Comparison of ENCODE assay signal across 25 mouse cellular contexts in genomic region chr2:79529185-79529584, GRCm38 (mm10).
DNase-seq lines count a peak whose midpoint lies in the region; ATAC-seq and TF ChIP-seq lines count a peak whose summit lies in the region.
"Had no signal": no experiment of that assay in that cellular context is flagged by ENCODE, and none has a peak within 500 bp of the region (broad histone marks: within the 10 kb centered on the region; RNA-seq: fewer than 3 reads in every experiment).

No protein-coding gene starts in this region.

- TF ChIP-seq CTCF in midbrain, postnatal 0 days (IDR thresholded peaks at IDR 0.05), result no peak

- 0 out of 2 replicates have a peak overlapping the region, but pooled peaks have one; percentile 5 for H3K27ac ChIP-seq in heart, embryonic 15.5 days
- H3K27ac ChIP-seq in midbrain, embryonic 14.5 days (replicated peaks; ENCODE audit: low read depth, low read length), result 0 out of 2 replicates have a peak overlapping the region, but pooled peaks have one; percentile 63
- no peak overlapping the region for H3K27ac ChIP-seq in midbrain, postnatal 0 days (ENCODE audit: low read depth, low read length)
- H3K27ac ChIP-seq in kidney, embryonic 14.5 days (ENCODE audit: low read depth, low read length), result no peak overlapping the region
- H3K27ac ChIP-seq: embryonic facial prominence, embryonic 10.5 days; hindbrain, postnatal 0 days; kidney, embryonic 15.5 days; left cerebral cortex, adult 2 months; liver, embryonic 13.5 days; stomach, postnatal 0 days had no signal

- H3K9me3 ChIP-seq in heart, embryonic 15.5 days (replicated peaks), result no peaks in the 10 kb centered on the region
- no peaks in the 10 kb centered on the region for H3K9me3 ChIP-seq in midbrain, embryonic 14.5 days (ENCODE audit: control insufficient read depth, low read length)
- no peaks in the 10 kb centered on the region for H3K9me3 ChIP-seq in midbrain, postnatal 0 days (ENCODE audit: low read length)
- H3K9me3 ChIP-seq in kidney, embryonic 14.5 days (ENCODE audit: control insufficient read depth, low read length), result no peaks in the 10 kb centered on the region
- H3K9me3 ChIP-seq: embryonic facial prominence, embryonic 10.5 days; kidney, embryonic 15.5 days; liver, embryonic 13.5 days had no signal

- no peak overlapping the region for H3K4me2 ChIP-seq in heart, embryonic 15.5 days
- 0 out of 2 replicates have a peak overlapping the region, but pooled peaks have one; percentile 2 for H3K4me2 ChIP-seq in midbrain, embryonic 14.5 days (ENCODE audit: low read length)
- H3K4me2 ChIP-seq in midbrain, postnatal 0 days (ENCODE audit: low read depth, low read length, poor library complexity, severe bottlenecking), result no peak overlapping the region
- H3K4me2 ChIP-seq in kidney, embryonic 14.5 days (replicated peaks; ENCODE audit: low read depth, low read length), result no peak overlapping the region
- H3K4me2 ChIP-seq: kidney, embryonic 15.5 days; liver, embryonic 13.5 days had no signal

- intact Hi-C loops in heart, postnatal 36 days (cut with DNase I), result no loop called here

- H3K9ac ChIP-seq in heart, embryonic 15.5 days, result no peak overlapping the region
- 0 out of 2 replicates have a peak overlapping the region, but pooled peaks have one; percentile 9 for H3K9ac ChIP-seq in midbrain, embryonic 14.5 days (replicated peaks; ENCODE audit: low read length)
- H3K9ac ChIP-seq in midbrain, postnatal 0 days (replicated peaks; ENCODE audit: low read length, poor library complexity, severe bottlenecking), result no peak overlapping the region
- no peak overlapping the region for H3K9ac ChIP-seq in kidney, embryonic 14.5 days (ENCODE audit: low read depth, low read length)
- H3K9ac ChIP-seq: kidney, embryonic 15.5 days; liver, embryonic 13.5 days had no signal

- no peaks in the 10 kb centered on the region for H3K27me3 ChIP-seq in heart, embryonic 15.5 days
- H3K27me3 ChIP-seq in midbrain, embryonic 14.5 days (ENCODE audit: control insufficient read depth, insufficient read depth, low read length), result no peaks in the 10 kb centered on the region
- no peaks in the 10 kb centered on the region for H3K27me3 ChIP-seq in midbrain, postnatal 0 days (ENCODE audit: insufficient read depth, low read length)
- H3K27me3 ChIP-seq in kidney, embryonic 14.5 days (ENCODE audit: control insufficient read depth, insufficient read depth, low read length), result no peaks in the 10 kb centered on the region
- H3K27me3 ChIP-seq: kidney, embryonic 15.5 days; liver, embryonic 13.5 days had no signal

- WGBS in heart, embryonic 15.5 days, result 58% methylated on average over 2 of the region's 2 CpGs
- WGBS in midbrain, embryonic 14.5 days, result 12% methylated on average over 2 of the region's 2 CpGs
- 20% methylated on average over 2 of the region's 2 CpGs for WGBS in midbrain, postnatal 0 days
- WGBS in kidney, embryonic 14.5 days, result 58% methylated on average over 2 of the region's 2 CpGs

- peaks cover 8% of the 10 kb centered on the region for H3K4me1 ChIP-seq in heart, embryonic 15.5 days (replicated peaks)
- peaks cover 10% of the 10 kb centered on the region; the same call in 1 of the 2 replicates for H3K4me1 ChIP-seq in midbrain, embryonic 14.5 days (ENCODE audit: control insufficient read depth, insufficient read depth, low read length)
- H3K4me1 ChIP-seq in midbrain, postnatal 0 days (ENCODE audit: insufficient read depth, low read length), result peaks cover 7% of the 10 kb centered on the region; the same call in 1 of the 2 replicates
- H3K4me1 ChIP-seq in kidney, embryonic 14.5 days (ENCODE audit: control insufficient read depth, insufficient read depth, low read length), result 0 out of 2 replicates have a peak, but pooled peaks cover 3% of the 10 kb centered on the region
- H3K4me1 ChIP-seq: kidney, embryonic 15.5 days; liver, embryonic 13.5 days had no signal

- peak; percentile 30 for DNase-seq in heart, adult 11 months
- DNase-seq in heart, postnatal 36 days, result no peak
- DNase-seq in heart, adult 9 months (ENCODE audit: low spot score in 2 of 2), result no peak
- peak; percentile 78 for DNase-seq in midbrain, embryonic 14.5 days
- no peak for DNase-seq in midbrain, postnatal 0 days (ENCODE audit: low spot score)
- DNase-seq: adrenal gland, postnatal 14 days; cerebellum, adult 11 months; cerebellum, adult 9-11 months; gastrocnemius, postnatal 36 days; kidney, postnatal 36 days; layer of hippocampus, adult 9-11 months; liver, embryonic 13.5 days; lung, adult 2 months; lung, postnatal 14 days; right cerebral cortex, postnatal 14 days; thymus, adult 2 months had no signal

- H3K4me3 ChIP-seq in heart, embryonic 15.5 days, result no peak overlapping the region
- no peak overlapping the region for H3K4me3 ChIP-seq in midbrain, embryonic 14.5 days (replicated peaks; ENCODE audit: low read depth, low read length)
- no peak overlapping the region for H3K4me3 ChIP-seq in midbrain, postnatal 0 days (ENCODE audit: low read depth, low read length)
- no peak overlapping the region for H3K4me3 ChIP-seq in kidney, embryonic 14.5 days (ENCODE audit: low read length)
- H3K4me3 ChIP-seq: embryonic facial prominence, embryonic 10.5 days; kidney, embryonic 15.5 days; left cerebral cortex, adult 2 months; liver, embryonic 13.5 days had no signal

- ATAC-seq in heart, embryonic 15.5 days (replicated peaks; ENCODE audit: insufficient number of reproducible peaks, insufficient read depth, low FRiP score, low read depth), result no peak
- ATAC-seq in midbrain, embryonic 14.5 days (ENCODE audit: low FRiP score, low TSS enrichment), result peak; percentile 66
- no peak for ATAC-seq in midbrain, postnatal 0 days (ENCODE audit: low FRiP score)
- ATAC-seq in kidney, embryonic 14.5 days (ENCODE audit: low FRiP score, low TSS enrichment), result no peak
- ATAC-seq: CD4-positive, CD25-positive, alpha-beta regulatory T cell, adult 4 months; intestine, postnatal 0 days had no signal

- no peaks in the 10 kb centered on the region for H3K36me3 ChIP-seq in heart, embryonic 15.5 days
- no peaks in the 10 kb centered on the region for H3K36me3 ChIP-seq in midbrain, embryonic 14.5 days (ENCODE audit: control insufficient read depth, insufficient read depth, low read length)
- no peaks in the 10 kb centered on the region for H3K36me3 ChIP-seq in midbrain, postnatal 0 days (ENCODE audit: insufficient read depth, low read length)
- H3K36me3 ChIP-seq in kidney, embryonic 14.5 days (ENCODE audit: control insufficient read depth, insufficient read depth, low read length), result no peaks in the 10 kb centered on the region
- H3K36me3 ChIP-seq: embryonic facial prominence, embryonic 10.5 days; kidney, embryonic 15.5 days; liver, embryonic 13.5 days had no signal

Comparison
In these comparisons a context has a peak if more than half of its experiments do, and no peak if none do; other contexts are left out.
1. DNase-seq: peak in heart, adult 11 months (single experiment) and midbrain, embryonic 14.5 days (single experiment); none in heart, postnatal 36 days (0 of 2), heart, adult 9 months (0 of 2) and midbrain, postnatal 0 days (single experiment).
2. H3K27ac ChIP-seq: peak in heart, embryonic 15.5 days (single experiment) and midbrain, embryonic 14.5 days (single experiment); none in midbrain, postnatal 0 days (single experiment) and kidney, embryonic 14.5 days (single experiment).